Mouse (Mus musculus) R1 (cell line): ENCODE data around the gene Tm6sf1.
"Not testable (repeated sequence)": the region's sequence is repeated elsewhere in the genome, so short reads cannot be mapped to it uniquely, and the experiment has no call there.

Experiments
- DNase-seq: peaks from one replicate; pipeline ENCODE4 v3.0.0-alpha.2; 2018; ENCODE audit warnings: low read depth, low spot score

The Tm6sf1 gene

DNA sequence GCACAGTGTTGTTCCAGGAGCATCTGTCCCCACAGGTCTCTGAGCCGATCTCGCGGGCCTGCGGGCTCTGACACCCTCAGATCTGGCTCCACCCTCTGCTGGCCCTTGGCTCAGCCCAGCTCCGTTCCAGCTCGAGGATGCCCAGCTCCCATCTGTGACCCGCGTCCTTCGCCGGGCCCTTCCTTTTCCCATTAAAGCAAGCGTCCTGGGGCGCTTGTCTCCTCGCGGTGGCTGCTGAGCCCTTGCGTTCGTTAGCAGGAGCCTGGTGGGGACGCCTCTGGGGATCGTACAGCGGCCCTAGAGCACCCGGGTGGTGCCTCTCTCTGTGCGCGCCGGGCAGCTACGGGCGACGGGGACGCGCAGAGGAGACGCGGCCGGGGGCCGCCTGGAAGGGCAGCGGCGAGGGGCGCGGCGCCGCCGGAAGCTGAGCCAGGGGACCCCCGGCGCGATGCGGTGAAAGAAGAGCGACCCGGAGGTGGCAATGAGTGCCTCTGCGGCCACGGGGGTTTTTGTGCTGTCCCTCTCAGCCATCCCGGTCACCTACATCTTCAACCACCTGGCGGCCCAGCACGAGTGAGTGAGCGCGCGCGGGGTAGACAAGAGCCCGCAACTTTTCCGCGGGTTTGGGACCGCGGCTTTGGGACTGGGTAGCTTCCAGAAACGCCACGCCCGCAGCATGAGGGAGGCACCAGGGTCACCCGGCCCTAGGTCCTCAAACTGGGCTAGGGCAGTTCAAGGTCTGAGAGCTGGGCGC, at the start of gene Tm6sf1:
Gene Tm6sf1, plus strand, starts transcription at position 34 of the 754 bp plus-strand sequence.
- peak; percentile 34 for DNase-seq

GRCm38 (mm10) chr7:81824906-81825305, 33.9 kb upstream of the Tm6sf1 start:
- no peak for DNase-seq

DNA sequence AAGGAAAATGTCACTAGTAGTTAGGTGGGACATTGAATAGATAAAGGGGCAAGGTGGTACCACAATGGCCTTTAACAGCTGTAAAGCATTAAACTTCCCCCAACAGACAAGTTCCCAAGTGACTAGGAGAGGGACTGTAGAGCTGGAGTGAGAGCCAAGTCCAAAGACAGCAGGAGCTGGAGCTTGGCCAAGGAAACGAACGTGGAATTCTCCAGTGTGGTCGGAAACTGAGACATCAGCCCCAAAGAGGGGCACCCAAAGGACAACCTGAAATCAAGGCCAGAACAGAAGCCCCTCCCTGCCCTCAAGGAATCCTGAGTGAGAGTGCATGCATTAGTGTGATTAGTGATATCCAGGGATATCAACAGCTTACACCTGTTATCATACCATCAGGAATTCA, 33.4 kb upstream of the Tm6sf1 start:
- DNase-seq: no peak

DNA sequence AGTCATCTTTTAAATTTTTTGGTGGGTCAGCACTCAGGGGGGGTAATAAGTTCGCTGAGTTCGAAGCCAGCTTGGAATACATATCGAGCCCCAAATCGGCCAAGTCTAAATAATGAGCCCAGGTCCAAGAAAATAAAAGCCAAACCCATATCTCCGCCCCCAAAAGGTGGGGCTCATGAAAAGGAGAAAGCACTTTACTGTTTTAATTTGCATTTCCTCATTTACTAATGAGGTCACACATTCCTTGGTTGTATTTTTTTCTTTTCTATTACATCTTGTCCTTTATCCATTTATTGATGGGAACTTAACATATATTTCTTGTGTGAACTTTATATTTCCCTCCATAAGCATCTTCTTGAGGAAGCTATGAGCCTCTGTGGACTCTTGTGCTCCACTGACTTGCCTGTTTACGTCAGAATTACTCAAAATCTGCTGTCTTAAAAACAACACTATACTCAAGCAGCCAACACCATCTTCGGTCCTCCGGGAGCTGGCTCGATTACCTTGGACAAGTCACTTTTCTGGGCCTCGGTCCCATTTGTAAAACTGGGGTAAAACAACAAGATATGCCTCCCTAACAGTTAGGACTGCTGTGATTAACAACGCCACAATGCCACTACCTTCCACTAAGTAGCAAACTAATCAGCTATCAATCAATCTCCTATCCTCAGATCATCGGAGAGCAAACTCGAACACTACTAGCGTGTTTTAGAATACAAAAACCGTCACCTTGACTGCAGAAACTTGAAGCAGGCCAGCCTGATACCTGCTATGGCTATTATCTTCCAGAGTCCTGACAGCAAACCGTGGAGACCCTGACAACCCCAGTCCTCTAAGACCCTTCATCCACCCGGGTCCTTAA, 30.8 kb upstream of the Tm6sf1 start:
- DNase-seq: peak; percentile 27

DNA sequence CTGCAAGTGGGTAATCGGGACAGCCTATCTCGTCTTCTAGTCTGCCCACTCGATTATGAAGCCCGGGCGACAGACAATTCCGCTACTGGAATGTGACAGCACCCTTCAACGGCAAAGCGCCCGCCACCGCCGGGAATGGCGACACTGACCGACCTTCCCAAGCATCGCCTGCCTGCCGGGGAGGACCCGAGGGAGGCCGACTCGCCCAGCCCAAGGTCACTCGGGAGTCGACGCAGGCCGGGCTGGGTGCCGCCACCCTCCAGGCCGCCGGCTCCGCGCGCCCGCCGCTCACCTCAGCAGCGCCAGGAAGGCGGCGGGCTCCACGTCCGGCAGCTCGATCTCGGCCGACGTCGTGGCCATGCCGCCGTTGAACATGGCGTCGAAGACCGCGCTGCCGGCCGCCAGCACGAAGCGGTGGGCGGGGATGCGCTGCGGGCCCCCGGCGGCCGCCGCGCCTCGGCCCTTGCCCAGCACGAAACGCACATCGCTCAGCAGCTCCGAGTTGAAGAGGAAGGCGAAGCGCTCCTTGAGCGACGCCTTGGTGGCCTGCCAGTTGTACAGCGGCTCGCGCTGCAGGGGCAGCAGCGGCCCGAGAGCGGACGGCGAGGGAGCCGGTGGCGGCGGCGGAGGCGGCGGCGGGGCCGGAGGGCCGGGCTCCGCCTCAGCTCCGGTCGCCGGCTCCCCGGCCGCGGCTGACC, 30.0 kb upstream of the Tm6sf1 start:
- peak; percentile 46 for DNase-seq

- peak; percentile 78 for DNase-seq
These were observed 29.4 kb upstream of the Tm6sf1 start, which contains the start of gene Btbd1 for GRCm38 (mm10) chr7:81829379-81829894. Btbd1 (minus strand) TSS chr7:81829431.

DNA sequence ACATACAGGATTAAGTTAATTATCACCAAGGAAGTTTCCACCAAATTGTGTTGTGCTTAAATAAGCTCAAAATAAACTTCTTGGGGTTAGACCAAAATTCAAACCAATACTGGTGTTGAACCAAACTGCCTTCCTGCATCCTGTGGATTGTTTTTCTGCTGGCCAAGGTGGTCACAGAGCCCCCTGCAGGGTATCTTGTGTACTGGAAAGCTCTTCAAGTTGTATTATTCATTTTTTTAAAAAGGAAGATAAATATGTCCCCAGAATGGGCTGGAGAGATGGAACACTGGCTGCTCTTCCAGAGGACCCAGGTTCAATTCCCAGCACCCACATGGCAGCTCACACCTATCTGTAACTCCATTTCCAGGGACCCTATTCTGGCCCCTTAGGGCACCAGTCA, 24.0 kb upstream of the Tm6sf1 start:
- no peak for DNase-seq

DNA sequence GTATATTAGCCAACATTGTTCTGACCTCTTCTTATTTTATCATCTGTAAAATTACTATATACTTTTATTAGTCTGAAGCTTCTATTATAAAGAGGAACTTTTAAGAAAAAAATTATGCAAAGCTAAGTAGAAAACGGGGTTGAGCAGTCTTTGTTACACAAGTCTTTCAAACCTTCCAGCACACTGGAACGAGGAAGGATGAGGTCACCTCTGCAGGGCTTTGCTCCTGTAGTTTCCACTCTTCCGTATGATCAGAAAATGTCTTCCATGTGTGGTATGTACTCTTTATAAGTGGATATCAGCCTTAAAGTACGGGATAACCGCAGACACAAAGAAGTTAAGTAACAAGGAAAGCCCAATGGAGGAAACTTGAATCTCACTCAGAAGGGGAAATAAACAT, 23.4 kb upstream of the Tm6sf1 start:
- DNase-seq: no peak

- DNase-seq: not testable (repeated sequence)
These were observed 21.0 kb upstream of the Tm6sf1 start for GRCm38 (mm10) chr7:81837771-81838170.

- no peak for DNase-seq
These were observed 19.1 kb upstream of the Tm6sf1 start for GRCm38 (mm10) chr7:81839746-81840145.

DNA sequence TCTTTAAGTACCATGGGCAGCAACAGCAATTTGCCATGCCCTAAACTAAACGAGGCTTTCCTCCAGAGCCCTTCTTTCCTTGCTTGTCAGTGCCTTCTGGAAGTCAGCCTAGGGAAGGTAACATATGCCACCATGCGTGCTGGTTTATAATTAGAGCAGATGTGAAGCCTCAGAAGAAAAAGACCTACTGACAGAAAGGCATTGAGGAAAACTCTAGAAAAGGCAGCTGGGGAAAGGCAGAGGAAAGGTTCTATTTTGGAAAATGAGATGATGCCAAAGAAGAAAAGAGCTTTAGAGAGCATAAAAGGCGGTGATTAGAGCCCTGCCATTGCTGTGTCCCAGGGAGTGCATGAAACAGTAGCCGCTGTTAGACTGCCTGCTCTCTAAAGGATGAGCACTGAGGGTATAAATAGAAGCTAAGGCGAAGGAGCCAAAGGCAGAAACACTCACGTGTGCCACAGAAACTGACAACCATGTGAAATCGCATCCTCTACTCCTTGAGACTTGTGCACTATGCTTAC, 18.1 kb upstream of the Tm6sf1 start:
- no peak for DNase-seq

- DNase-seq: no peak
These were observed 17.4 kb upstream of the Tm6sf1 start for GRCm38 (mm10) chr7:81841439-81841838.

GRCm38 (mm10) chr7:81842141-81842540, 16.7 kb upstream of the Tm6sf1 start:
- DNase-seq: no peak

GRCm38 (mm10) chr7:81842998-81843397, 15.8 kb upstream of the Tm6sf1 start:
- no peak for DNase-seq

DNA sequence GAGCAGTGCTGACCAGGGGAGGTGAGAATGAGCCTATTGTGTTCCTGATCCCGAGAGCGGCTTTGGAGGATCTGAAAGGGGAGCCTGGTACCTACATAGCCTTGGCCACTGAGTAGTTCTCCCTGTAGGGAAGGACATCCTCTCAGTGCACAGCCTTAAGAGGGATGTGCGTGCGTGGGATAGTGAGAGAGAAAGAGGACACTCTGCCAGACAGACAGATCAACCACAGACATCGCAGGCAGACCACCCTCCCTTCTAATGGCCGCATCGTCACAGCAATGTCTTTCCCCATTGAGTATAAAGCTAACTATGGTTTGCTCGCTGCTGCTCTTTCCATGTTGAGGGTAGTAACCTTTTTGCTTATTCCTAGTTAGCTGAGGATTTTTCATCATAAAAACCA, 14.9 kb upstream of the Tm6sf1 start:
- DNase-seq: no peak

DNA sequence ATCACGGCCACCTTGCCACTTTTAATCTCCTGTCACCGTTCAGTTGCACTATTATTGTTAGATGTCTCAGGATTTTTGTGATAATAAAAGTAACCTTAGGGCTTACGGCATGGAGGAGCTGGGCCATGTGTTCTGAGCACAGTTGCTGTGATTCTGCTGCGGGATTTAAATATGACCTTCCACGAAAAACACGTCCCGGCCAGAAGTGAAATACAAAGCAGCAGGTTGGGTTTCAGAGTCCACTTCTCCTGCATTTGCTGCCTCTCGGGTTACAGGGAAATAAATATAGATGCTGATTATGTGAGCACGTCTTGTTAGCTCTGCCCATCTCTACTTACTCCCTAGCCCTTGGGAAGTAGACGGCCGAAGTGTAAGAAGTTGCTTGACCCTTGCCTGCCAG, 14.0 kb upstream of the Tm6sf1 start:
- no peak for DNase-seq

- no peak for DNase-seq
These were observed 13.5 kb upstream of the Tm6sf1 start for GRCm38 (mm10) chr7:81845313-81845712.

- no peak for DNase-seq
These were observed 12.8 kb upstream of the Tm6sf1 start for GRCm38 (mm10) chr7:81846008-81846407.

DNA sequence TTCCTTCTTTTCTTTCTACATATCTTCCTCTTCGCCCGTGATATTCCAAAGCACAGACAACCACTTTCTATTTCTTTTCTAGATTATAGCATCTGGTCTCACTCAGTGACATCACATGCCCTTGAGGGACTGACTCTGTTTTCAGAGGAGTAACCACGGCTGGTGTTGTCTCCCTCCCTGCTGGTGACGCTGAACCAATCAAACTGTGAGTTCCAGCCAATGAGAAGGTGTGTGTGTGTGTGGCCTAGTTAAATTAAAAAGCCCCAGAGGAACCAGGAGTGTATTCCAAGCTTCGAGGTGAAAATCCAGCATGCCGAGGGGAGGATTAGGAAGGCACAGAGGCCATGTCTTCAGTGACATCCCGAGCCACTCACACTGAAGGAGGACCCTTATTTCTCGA, 11.8 kb upstream of the Tm6sf1 start:
- no peak for DNase-seq

GRCm38 (mm10) chr7:81847777-81848176, 11.0 kb upstream of the Tm6sf1 start:
- no peak for DNase-seq

DNA sequence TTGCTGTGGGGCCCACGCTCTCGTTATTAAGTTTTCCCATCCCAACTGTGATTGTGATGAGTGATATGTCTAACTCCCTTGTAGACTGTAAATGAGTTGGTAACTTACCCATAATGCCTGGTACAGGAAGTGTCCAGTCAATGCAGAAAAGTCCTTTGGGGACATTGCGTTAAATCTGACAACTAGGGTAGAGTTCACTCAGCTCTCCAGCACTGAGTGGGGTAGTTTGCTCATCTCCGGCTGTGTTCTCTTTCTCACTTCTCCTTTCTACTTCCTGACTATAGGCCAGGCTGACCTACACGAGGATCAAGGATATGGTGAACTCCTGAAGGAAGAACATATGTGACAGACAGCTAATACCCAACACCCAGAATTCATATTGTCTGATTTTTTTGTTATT, 9.6 kb upstream of the Tm6sf1 start:
- no peak for DNase-seq

DNA sequence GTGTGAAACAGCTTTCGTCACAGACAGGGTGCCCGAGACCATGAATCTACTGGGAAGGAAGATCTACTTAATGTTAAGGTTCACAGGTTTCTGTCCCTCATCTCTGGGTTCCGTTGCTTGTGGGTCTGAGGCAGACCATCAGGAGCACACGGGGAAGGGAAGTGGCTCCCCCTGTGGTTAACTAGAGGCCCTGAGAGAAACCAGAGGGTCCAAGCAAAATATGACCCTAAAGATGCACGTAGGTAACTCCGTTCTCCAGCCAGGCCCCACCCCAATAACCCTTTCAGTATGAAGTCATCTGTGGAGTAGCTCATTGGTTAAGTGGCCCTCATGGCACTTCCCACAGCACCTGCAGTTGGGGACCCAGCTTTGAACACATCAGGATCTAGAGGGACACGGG, 9.2 kb upstream of the Tm6sf1 start:
- peak; percentile 15 for DNase-seq
